ENCODE assay signal across 17 mouse cellular contexts in genomic region chr13:103000891-103001290, GRCm38 (mm10).
DNase-seq lines count a peak whose midpoint lies in the region; ATAC-seq and TF ChIP-seq lines count a peak whose summit lies in the region.
"Had no signal": no experiment of that assay in that cellular context is flagged by ENCODE, and none has a peak within 500 bp of the region (broad histone marks: within the 10 kb centered on the region; RNA-seq: fewer than 3 reads in every experiment).

No protein-coding gene starts in this region.

- ATAC-seq in forebrain, embryonic 14.5 days = peak; percentile 48
- no peak for ATAC-seq in forebrain, embryonic 11.5 days (replicated peaks; ENCODE audit: low FRiP score)
- no peak for ATAC-seq in lung, embryonic 14.5 days (ENCODE audit: insufficient read depth)
- ATAC-seq in lung, postnatal 0 days = no peak
- ATAC-seq: Patski had no signal

- no peak for TF ChIP-seq EP300 in lung, postnatal 0 days (IDR thresholded peaks at IDR 0.05)

- no peak for TF ChIP-seq CTCF in lung, embryonic 14.5 days (IDR thresholded peaks at IDR 0.05; ENCODE audit: low read depth)
- TF ChIP-seq CTCF in lung, postnatal 0 days (IDR thresholded peaks at IDR 0.05) = no peak
- TF ChIP-seq CTCF in brain, embryonic 14.5 days (IDR thresholded peaks at IDR 0.05; ENCODE audit: borderline replicate concordance, extremely low read depth, insufficient read depth, insufficient read length) = no peak

- WGBS in forebrain, embryonic 14.5 days = 16% methylated on average over 7 of the region's 7 CpGs
- WGBS in forebrain, embryonic 11.5 days = 20% methylated on average over 7 of the region's 7 CpGs
- 63% methylated on average over 7 of the region's 7 CpGs for WGBS in lung, embryonic 14.5 days
- 42% methylated on average over 7 of the region's 7 CpGs for WGBS in lung, postnatal 0 days

- no peaks in the 10 kb centered on the region for H3K9me3 ChIP-seq in forebrain, embryonic 14.5 days (replicated peaks; ENCODE audit: control insufficient read depth, low read length)
- no peaks in the 10 kb centered on the region for H3K9me3 ChIP-seq in forebrain, embryonic 11.5 days (ENCODE audit: control insufficient read depth, low read length)
- H3K9me3 ChIP-seq in lung, embryonic 14.5 days (ENCODE audit: low read depth, low read length) = no peaks in the 10 kb centered on the region
- H3K9me3 ChIP-seq in lung, postnatal 0 days (ENCODE audit: low read length) = no peaks in the 10 kb centered on the region
- H3K9me3 ChIP-seq: embryonic facial prominence, embryonic 10.5 days; heart, embryonic 12.5 days; hindbrain, embryonic 15.5 days had no signal

- H3K9ac ChIP-seq in forebrain, embryonic 14.5 days (ENCODE audit: low read length) = no peak overlapping the region
- no peak overlapping the region for H3K9ac ChIP-seq in forebrain, embryonic 11.5 days (ENCODE audit: low read length)
- no peak overlapping the region for H3K9ac ChIP-seq in lung, embryonic 14.5 days
- no peak overlapping the region for H3K9ac ChIP-seq in lung, postnatal 0 days (replicated peaks; ENCODE audit: low read depth)
- H3K9ac ChIP-seq: heart, embryonic 12.5 days; hindbrain, embryonic 15.5 days had no signal

- no peak for TF ChIP-seq POLR2A in brain, embryonic 14.5 days (IDR thresholded peaks at IDR 0.05; ENCODE audit: borderline replicate concordance, extremely low read depth, insufficient read depth, insufficient read length, poor library complexity, severe bottlenecking)

- H3K27ac ChIP-seq in forebrain, embryonic 14.5 days (ENCODE audit: low read depth, low read length) = no peak overlapping the region
- H3K27ac ChIP-seq in forebrain, embryonic 11.5 days (ENCODE audit: low read depth, low read length) = no peak overlapping the region
- H3K27ac ChIP-seq in lung, embryonic 14.5 days (ENCODE audit: low read depth) = 0 out of 2 replicates have a peak overlapping the region, but pooled peaks have one; percentile 13
- no peak overlapping the region for H3K27ac ChIP-seq in lung, postnatal 0 days (ENCODE audit: low read length)
- H3K27ac ChIP-seq: embryonic facial prominence, embryonic 10.5 days; hindbrain, embryonic 15.5 days had no signal

- DNase-seq in forebrain, embryonic 14.5 days (ENCODE audit: low spot score) = peak; percentile 56
- no peak for DNase-seq in forebrain, embryonic 11.5 days (ENCODE audit: low spot score)
- DNase-seq in lung, embryonic 14.5 days = peak; percentile 30
- no peak for DNase-seq in lung, postnatal 0 days (ENCODE audit: low spot score)
- peak; percentile 14 for DNase-seq in R1 (ENCODE audit: low read depth, low spot score)
- DNase-seq in brain, embryonic 14.5 days (ENCODE audit: low read depth) = peak; percentile 74
- no peak for DNase-seq in layer of hippocampus, adult 11-12 months (ENCODE audit: low spot score)
- DNase-seq: adrenal gland, adult 8-10 months; cerebellum, adult 2 months; cerebellum, postnatal 10 days; gastrocnemius, postnatal 14 days; kidney, adult 11 months had no signal

- no peaks in the 10 kb centered on the region for H3K36me3 ChIP-seq in forebrain, embryonic 14.5 days (ENCODE audit: control insufficient read depth, insufficient read depth, low read length)
- H3K36me3 ChIP-seq in forebrain, embryonic 11.5 days (ENCODE audit: control insufficient read depth, insufficient read depth, low read length) = no peaks in the 10 kb centered on the region
- H3K36me3 ChIP-seq in lung, embryonic 14.5 days (ENCODE audit: insufficient read depth) = no peaks in the 10 kb centered on the region
- H3K36me3 ChIP-seq in lung, postnatal 0 days (ENCODE audit: insufficient read depth, low read length) = no peaks in the 10 kb centered on the region
- H3K36me3 ChIP-seq: embryonic facial prominence, embryonic 10.5 days; heart, embryonic 12.5 days; hindbrain, embryonic 15.5 days had no signal

- H3K4me2 ChIP-seq in forebrain, embryonic 14.5 days (ENCODE audit: low read length) = no peak overlapping the region
- H3K4me2 ChIP-seq in forebrain, embryonic 11.5 days (ENCODE audit: low read depth, low read length, severe bottlenecking) = no peak overlapping the region
- no peak overlapping the region for H3K4me2 ChIP-seq in lung, embryonic 14.5 days
- no peak overlapping the region for H3K4me2 ChIP-seq in lung, postnatal 0 days (replicated peaks; ENCODE audit: low read depth, low read length)
- H3K4me2 ChIP-seq: heart, embryonic 12.5 days; hindbrain, embryonic 15.5 days had no signal

- H3K27me3 ChIP-seq in forebrain, embryonic 14.5 days (replicated peaks; ENCODE audit: control insufficient read depth, insufficient read depth, low read length) = no peaks in the 10 kb centered on the region
- no peaks in the 10 kb centered on the region for H3K27me3 ChIP-seq in forebrain, embryonic 11.5 days (ENCODE audit: control insufficient read depth, insufficient read depth, low read length)
- H3K27me3 ChIP-seq in lung, embryonic 14.5 days (ENCODE audit: insufficient read depth, low read length) = no peaks in the 10 kb centered on the region
- H3K27me3 ChIP-seq in lung, postnatal 0 days (replicated peaks; ENCODE audit: insufficient read depth, low read length) = no peaks in the 10 kb centered on the region
- H3K27me3 ChIP-seq: CH12.LX; heart, embryonic 12.5 days; hindbrain, embryonic 15.5 days had no signal

- H3K4me1 ChIP-seq in forebrain, embryonic 14.5 days (ENCODE audit: control insufficient read depth, insufficient read depth, low read length) = no peaks in the 10 kb centered on the region
- H3K4me1 ChIP-seq in forebrain, embryonic 11.5 days (replicated peaks; ENCODE audit: control insufficient read depth, insufficient read depth, low read length) = no peaks in the 10 kb centered on the region
- no peaks in the 10 kb centered on the region for H3K4me1 ChIP-seq in lung, embryonic 14.5 days (ENCODE audit: insufficient read depth)
- no peaks in the 10 kb centered on the region for H3K4me1 ChIP-seq in lung, postnatal 0 days (ENCODE audit: insufficient read depth, low read depth, low read length)
- H3K4me1 ChIP-seq: hindbrain, embryonic 15.5 days had no signal

- H3K4me3 ChIP-seq in forebrain, embryonic 14.5 days (ENCODE audit: low read depth, low read length) = no peak overlapping the region
- no peak overlapping the region for H3K4me3 ChIP-seq in forebrain, embryonic 11.5 days (ENCODE audit: low read depth, low read length)
- H3K4me3 ChIP-seq in lung, embryonic 14.5 days (ENCODE audit: low read depth, low read length) = no peak overlapping the region
- no peak overlapping the region for H3K4me3 ChIP-seq in lung, postnatal 0 days (ENCODE audit: low read depth, low read length)
- H3K4me3 ChIP-seq: embryonic facial prominence, embryonic 10.5 days; heart, embryonic 12.5 days; hindbrain, embryonic 15.5 days had no signal

Comparison
In these comparisons a context has a peak if more than half of its experiments do, and no peak if none do; other contexts are left out.
1. DNase-seq: peak in forebrain, embryonic 14.5 days (single experiment), lung, embryonic 14.5 days (single experiment), R1 (single experiment) and brain, embryonic 14.5 days (single experiment); none in forebrain, embryonic 11.5 days (single experiment), lung, postnatal 0 days (single experiment) and layer of hippocampus, adult 11-12 months (single experiment).